Mouse (Mus musculus) neutrophil, adult 65 days (primary cell): Measurements from ENCODE around the gene Eif1. TPM values are rescaled to one million over a fixed set of nuclear protein-coding genes. Genes with fewer than 3 reads are reported as not detected.

ENCODE experiments used
- total RNA-seq: library from RNA; stranded (reverse); gene quantifications from 2 replicates; pipeline ENCODE4 v1.2.4, GENCODE M21; 2023

Gene Eif1
- 1,814 and 1,969 TPM in 2 replicates for total RNA-seq

GRCm38 (mm10) chr11:100319492-100320171, at the start of gene Eif1:
Gene Eif1, plus strand, starts transcription at chr11:100319885.

GRCm38 (mm10) chr11:100333944-100334457, 14.3 kb downstream of the Eif1 start, which contains the start of gene Gast:
Gene Gast, plus strand, starts transcription at chr11:100334407.

GRCm38 (mm10) chr11:100355972-100356818, 36.5 kb downstream of the Eif1 start, which contains the start of gene Hap1:
Gene Hap1, minus strand, starts transcription at chr11:100356128.

Other genes starting within 250 kb of the Eif1 start
- gene Krt32, start 231.7 kb upstream of the Eif1 start, total RNA-seq = not detected in 2 replicates
- not detected in 2 replicates for gene Krt35, start 223.6 kb upstream of the Eif1 start, total RNA-seq
- gene Krt36, start 214.3 kb upstream of the Eif1 start, total RNA-seq = not detected in 2 replicates
- gene Krt13, start 198.3 kb upstream of the Eif1 start, total RNA-seq = not detected in 2 replicates
- gene Krt15, start 184.0 kb upstream of the Eif1 start, total RNA-seq = not detected in 2 replicates
- not detected in 2 replicates for gene Krt19, start 171.2 kb upstream of the Eif1 start, total RNA-seq
- gene Krt9, start 126.6 kb upstream of the Eif1 start, total RNA-seq = not detected in 2 replicates
- not detected in 2 replicates for gene Krt14, start 112.3 kb upstream of the Eif1 start, total RNA-seq
- not detected in 2 replicates for gene Krt16, start 71.0 kb upstream of the Eif1 start, total RNA-seq
- not detected in 2 replicates for gene Krt17, start 58.9 kb upstream of the Eif1 start, total RNA-seq
- not detected in 2 replicates for gene Krt42, start 50.0 kb upstream of the Eif1 start, total RNA-seq
- not detected in 2 replicates for gene Gast, start 14.5 kb downstream of the Eif1 start, total RNA-seq
- 0.22 and 0.34 TPM in 2 replicates for gene Hap1, start 36.2 kb downstream of the Eif1 start, total RNA-seq
- 15.8 and 23.9 TPM in 2 replicates for gene Jup, start 77.9 kb downstream of the Eif1 start, total RNA-seq
- gene P3h4, start 95.0 kb downstream of the Eif1 start, total RNA-seq = 0.22 and 0.23 TPM in 2 replicates
- 0.51 and 0.68 TPM in 2 replicates for gene Fkbp10, start 95.8 kb downstream of the Eif1 start, total RNA-seq
- gene Nt5c3b, start 121.9 kb downstream of the Eif1 start, total RNA-seq = 4.1 and 4.5 TPM in 2 replicates
- gene Klhl10, start 122.0 kb downstream of the Eif1 start, total RNA-seq = not detected in 2 replicates
- gene Klhl11, start 152.9 kb downstream of the Eif1 start, total RNA-seq = 15.6 and 20.5 TPM in 2 replicates
- gene Acly, start 208.1 kb downstream of the Eif1 start, total RNA-seq = 116 and 138 TPM in 2 replicates
- not detected in 2 replicates for gene Ttc25, start 225.7 kb downstream of the Eif1 start, total RNA-seq